Mouse (Mus musculus) heart, embryonic 12.5 days (tissue): Measurements from ENCODE around the gene Pilra. TPM values are rescaled to one million over a fixed set of nuclear protein-coding genes. Genes with fewer than 3 reads are reported as not detected.

Experiments
- ATAC-seq: fragments of 200-750 bp; cut with Nextera tagmentation; 2 replicates; pipeline ENCODE4 v1.8.0; 2017; ENCODE audit warnings: moderate TSS enrichment, moderate library complexity; ENCODE audit not compliant: insufficient number of reproducible peaks, low FRiP score
- H3K27ac ChIP-seq: fragments of 300-500 bp; sonication (generic); 2 replicates; pipeline ENCODE4 v1.5.1; 2016; ENCODE audit warnings: mild to moderate bottlenecking, moderate library complexity; ENCODE audit not compliant: poor library complexity, severe bottlenecking
- H3K27me3 ChIP-seq: fragments of 300-500 bp; sonication (generic); replicated peaks from 2 replicates; pipeline ENCODE4 v1.6.1; 2016; ENCODE audit warnings: mild to moderate bottlenecking, moderate library complexity
- H3K36me3 ChIP-seq: fragments of 300-500 bp; sonication (generic); 2 replicates; pipeline ENCODE4 v1.6.1; 2016; ENCODE audit warnings: mild to moderate bottlenecking, moderate library complexity
- H3K4me1 ChIP-seq: fragments of 300-500 bp; sonication (generic); replicated peaks from 2 replicates; pipeline ENCODE4 v1.6.1; 2016; ENCODE audit warnings: mild to moderate bottlenecking
- H3K4me2 ChIP-seq: fragments of 300-500 bp; sonication (generic); 2 replicates; pipeline ENCODE4 v1.6.1; 2016; ENCODE audit warnings: mild to moderate bottlenecking, moderate library complexity
- H3K4me3 ChIP-seq: fragments of 300-500 bp; sonication (generic); 2 replicates; pipeline ENCODE4 v1.5.1; 2016; ENCODE audit warnings: mild to moderate bottlenecking
- H3K9ac ChIP-seq: fragments of 300-500 bp; sonication (generic); 2 replicates; pipeline ENCODE4 v1.6.1; 2016; ENCODE audit warnings: mild to moderate bottlenecking, moderate library complexity
- H3K9me3 ChIP-seq: fragments of 300-500 bp; sonication (generic); replicated peaks from 2 replicates; pipeline ENCODE4 v1.6.1; 2016; ENCODE audit warnings: mild to moderate bottlenecking, moderate library complexity
- WGBS: fragments of 180-500 bp; shearing (Covaris S2); methylation state at CpG from one replicate; pipeline ENCODE4 v1.1.7; 2016; 5-methylcytosine and 5-hydroxymethylcytosine counted together
- polyA plus RNA-seq: library from polyadenylated mRNA; unstranded; fragments of >200 nt; fragmentation: Nextera tagmentation; extraction: Ambion mirVana; gene quantifications from 2 replicates; pipeline ENCODE4 v1.2.1, GENCODE M21; 2016

Pilra gene
- polyA plus RNA-seq, 1 experiment from 2014 or later = 2.3 TPM

GRCm38 (mm10) chr5:137787151-137787928 is 48.7 kb downstream of the Pilra start, which contains the start of the genes Mepce and Zcwpw1:
Gene Mepce, minus strand, starts transcription at chr5:137787655.
Gene Zcwpw1, plus strand, starts transcription at chr5:137787798.
- H3K4me3 ChIP-seq = peak within 1 kb of the TSS; percentile 80
- H3K27ac ChIP-seq = peak within 1 kb of the TSS; percentile 99
- peaks cover 3% of the 10 kb centered on the region for H3K27me3 ChIP-seq
- ATAC-seq = peak; percentile 65
- H3K4me2 ChIP-seq = peak within 1 kb of the TSS; percentile 93
- peak within 1 kb of the TSS; percentile 97 for H3K9ac ChIP-seq
- peaks cover 26% of the 10 kb centered on the region for H3K36me3 ChIP-seq
- peaks cover 35% of the 10 kb centered on the region for H3K4me1 ChIP-seq
- no peaks in the 10 kb centered on the region for H3K9me3 ChIP-seq
- under 1% methylated on average over 48 of the region's 48 CpGs for WGBS

- Histone ChIP-seq H3K4me3 (peak overlapping the region; percentile 80), H3K4me1 (peaks cover 39% of the 10 kb centered on the region), H3K9ac (peak overlapping the region; percentile 97), H3K9me3 (no peaks in the 10 kb centered on the region), H3K27ac (peak overlapping the region; percentile 99), H3K27me3 (peaks cover 3% of the 10 kb centered on the region), H3K4me2 (peak overlapping the region; percentile 93), H3K36me3 (peaks cover 36% of the 10 kb centered on the region)
- peak; percentile 94 for ATAC-seq
- WGBS = under 1% methylated on average over 79 of the region's 79 CpGs
Observed at GRCm38 (mm10) chr5:137786109-137786942, 49.8 kb downstream of the Pilra start.

GRCm38 (mm10) chr5:137785164-137786031 is 50.7 kb downstream of the Pilra start:
- Histone ChIP-seq H3K4me1 (peaks cover 41% of the 10 kb centered on the region), H3K36me3 (peaks cover 45% of the 10 kb centered on the region), H3K27ac (peak overlapping the region; percentile 99), H3K4me3 (peak overlapping the region; percentile 80), H3K9ac (peak overlapping the region; percentile 97), H3K4me2 (peak overlapping the region; percentile 93), H3K9me3 (no peaks in the 10 kb centered on the region), H3K27me3 (peaks cover 3% of the 10 kb centered on the region)
- WGBS = 1% methylated on average over 52 of the region's 62 CpGs
- ATAC-seq = peak; percentile 16

- no peak for ATAC-seq
Observed at GRCm38 (mm10) chr5:137784546-137784945, 51.5 kb downstream of the Pilra start.

GRCm38 (mm10) chr5:137783901-137784540 is 52.1 kb downstream of the Pilra start:
- H3K27ac ChIP-seq = no peak overlapping the region
- H3K4me1 ChIP-seq = peaks cover 52% of the 10 kb centered on the region
- peaks cover 50% of the 10 kb centered on the region for H3K36me3 ChIP-seq

More at GRCm38 (mm10) chr5:137784546-137784945, 51.5 kb downstream of the Pilra start:
- peaks cover 3% of the 10 kb centered on the region for H3K27me3 ChIP-seq
- H3K4me2 ChIP-seq = peak overlapping the region; percentile 93
- H3K27ac ChIP-seq = peak overlapping the region; percentile 99; the same call in 1 of the 2 replicates
- no peaks in the 10 kb centered on the region for H3K9me3 ChIP-seq
- 82% methylated on average over 14 of the region's 14 CpGs for WGBS
- peaks cover 50% of the 10 kb centered on the region for H3K36me3 ChIP-seq
- H3K4me3 ChIP-seq = peak overlapping the region; percentile 80
- H3K4me1 ChIP-seq = peaks cover 50% of the 10 kb centered on the region
- peak overlapping the region; percentile 97 for H3K9ac ChIP-seq

GRCm38 (mm10) chr5:137782776-137783522 is 53.1 kb downstream of the Pilra start:
- ATAC-seq = no peak
- H3K4me2 ChIP-seq = peak overlapping the region; percentile 93
- peak overlapping the region; percentile 97 for H3K9ac ChIP-seq
- H3K4me1 ChIP-seq = peaks cover 51% of the 10 kb centered on the region
- peaks cover 50% of the 10 kb centered on the region for H3K36me3 ChIP-seq
- peak overlapping the region; percentile 80 for H3K4me3 ChIP-seq
- no peaks in the 10 kb centered on the region for H3K9me3 ChIP-seq
- H3K27me3 ChIP-seq = no peaks in the 10 kb centered on the region
- no peak overlapping the region for H3K27ac ChIP-seq
- WGBS = 83% methylated on average over 13 of the region's 13 CpGs

More at GRCm38 (mm10) chr5:137783901-137784540, 52.1 kb downstream of the Pilra start:
- peak overlapping the region; percentile 80 for H3K4me3 ChIP-seq
- peak overlapping the region; percentile 93 for H3K4me2 ChIP-seq
- no peaks in the 10 kb centered on the region for H3K9me3 ChIP-seq
- ATAC-seq = no peak
- H3K9ac ChIP-seq = peak overlapping the region; percentile 97
- peaks cover 3% of the 10 kb centered on the region for H3K27me3 ChIP-seq
- 64% methylated on average over 9 of the region's 9 CpGs for WGBS

GRCm38 (mm10) chr5:137781661-137782060 is 54.4 kb downstream of the Pilra start:
- ATAC-seq = no peak
- Histone ChIP-seq H3K27ac (no peak overlapping the region), H3K36me3 (peaks cover 50% of the 10 kb centered on the region), H3K4me2 (no peak overlapping the region), H3K27me3 (no peaks in the 10 kb centered on the region), H3K4me1 (peaks cover 55% of the 10 kb centered on the region), H3K9me3 (no peaks in the 10 kb centered on the region), H3K9ac (no peak overlapping the region), H3K4me3 (no peak overlapping the region)
- WGBS = 92% methylated on average over 7 of the region's 7 CpGs

- WGBS = under 1% methylated on average over 83 of the region's 83 CpGs
- Histone ChIP-seq H3K36me3 (peaks cover 43% of the 10 kb centered on the region), H3K27me3 (no peaks in the 10 kb centered on the region), H3K4me3 (peak overlapping the region; percentile 62), H3K4me2 (peak overlapping the region; percentile 96), H3K27ac (peak overlapping the region; percentile 76), H3K9ac (peak overlapping the region; percentile 87), H3K9me3 (no peaks in the 10 kb centered on the region), H3K4me1 (peaks cover 50% of the 10 kb centered on the region)
- peak; percentile 52 for ATAC-seq
Observed at GRCm38 (mm10) chr5:137779053-137779933, 56.8 kb downstream of the Pilra start.

- Histone ChIP-seq H3K4me3 (peak within 1 kb of the TSS; percentile 62), H3K9me3 (no peaks in the 10 kb centered on the region), H3K4me2 (peak within 1 kb of the TSS; percentile 96), H3K4me1 (peaks cover 44% of the 10 kb centered on the region), H3K27ac (peak within 1 kb of the TSS; percentile 76), H3K9ac (peak within 1 kb of the TSS; percentile 87), H3K27me3 (no peaks in the 10 kb centered on the region), H3K36me3 (peaks cover 37% of the 10 kb centered on the region)
- peak; percentile 92 for ATAC-seq
- WGBS = under 1% methylated on average over 31 of the region's 31 CpGs
Observed at GRCm38 (mm10) chr5:137778635-137779034, 57.4 kb downstream of the Pilra start, which contains the start of gene Ppp1r35. Gene Ppp1r35, plus strand, starts transcription at chr5:137778849.
